Mouse (Mus musculus) lung, adult 2 months (tissue): ENCODE data around the gene Vegfc.

Source experiments
- CTCF ChIP-seq: fragments of 200-500 bp; IDR thresholded peaks from 2 replicates; pipeline ENCODE4 v1.5.1; 2011; ENCODE audit warnings: mild to moderate bottlenecking, low read length, control low read depth; ENCODE audit not compliant: insufficient read depth
- POLR2A ChIP-seq: fragments of 200-500 bp; IDR thresholded peaks from 2 replicates; pipeline ENCODE4 v1.6.1; 2011; ENCODE audit warnings: low read depth, mild to moderate bottlenecking, control low read depth, low read length, borderline replicate concordance; ENCODE audit errors: extremely low read depth

GRCm38 (mm10) chr8:54076791-54077270, 575 bp upstream of the Vegfc start:
- no peak for TF ChIP-seq CTCF
- no peak for TF ChIP-seq POLR2A
